Mouse (Mus musculus): Measurements from ENCODE around the gene Mcm8. TPM values are rescaled to one million over a fixed set of nuclear protein-coding genes. Genes with fewer than 3 reads are reported as not detected.

Mcm8 gene
- polyA plus RNA-seq, 1 experiment, result 0.08 TPM

DNA sequence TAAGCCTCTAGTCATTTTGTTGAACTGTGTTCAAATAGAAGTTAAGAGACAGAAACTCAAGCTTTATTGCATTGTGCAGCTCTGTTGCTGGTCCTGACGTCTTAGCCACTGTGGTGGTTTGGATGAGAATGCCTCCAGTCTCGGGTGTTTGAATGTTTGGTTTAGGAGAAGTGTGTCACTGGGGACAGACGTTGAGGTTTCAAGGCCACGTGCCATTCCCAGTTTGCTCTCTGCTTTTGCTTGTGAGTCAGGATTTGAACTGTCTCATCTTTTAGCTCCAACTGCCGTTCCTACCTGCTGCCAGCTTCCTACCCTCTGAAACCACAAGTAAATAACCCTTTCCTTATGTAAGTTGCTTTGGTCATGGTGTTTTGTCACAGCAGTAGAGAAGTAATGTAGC is 51.6 kb downstream of the Mcm8 start:
- Histone ChIP-seq H3K4me1 (ENCODE audit: control insufficient read depth) (no peaks in the 10 kb centered on the region), H3K9me3 (ENCODE audit: control insufficient read depth, low read length) (no peaks in the 10 kb centered on the region), H3K36me3 (ENCODE audit: control insufficient read depth) (peaks cover 24% of the 10 kb centered on the region), H3K4me3 (replicated peaks) (no peak overlapping the region), H3K27me3 (ENCODE audit: control insufficient read depth) (no peaks in the 10 kb centered on the region)
- no peak for TF ChIP-seq TAL1 (IDR thresholded peaks at IDR 0.05; ENCODE audit: low read length)

DNA sequence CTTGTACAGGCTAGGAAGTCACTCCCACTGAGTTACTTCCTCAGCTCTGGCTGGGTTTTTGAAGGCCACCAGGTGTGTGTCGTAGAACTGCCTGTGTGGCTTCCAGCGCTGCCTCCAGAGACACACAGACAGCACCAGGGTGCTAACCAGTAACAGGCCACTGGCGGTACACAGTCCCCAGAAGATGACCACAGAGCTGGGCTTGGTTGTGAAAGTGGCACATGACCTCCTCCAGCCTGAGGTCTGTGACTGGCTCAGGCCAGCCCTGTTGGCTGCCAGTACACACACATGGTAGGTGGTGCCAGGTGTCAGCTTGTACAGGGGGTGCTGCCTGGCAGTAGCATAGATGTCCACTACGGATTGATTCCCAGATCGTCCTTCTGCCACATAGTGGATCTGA is 53.7 kb downstream of the Mcm8 start:
- no peaks in the 10 kb centered on the region for H3K4me1 ChIP-seq (ENCODE audit: control insufficient read depth)
- TF ChIP-seq GATA1 (IDR thresholded peaks at IDR 0.05; ENCODE audit: low read length) (no peak), TAL1 (IDR thresholded peaks at IDR 0.05; ENCODE audit: low read length) (no peak)
- H3K4me3 ChIP-seq (replicated peaks), result no peak overlapping the region

DNA sequence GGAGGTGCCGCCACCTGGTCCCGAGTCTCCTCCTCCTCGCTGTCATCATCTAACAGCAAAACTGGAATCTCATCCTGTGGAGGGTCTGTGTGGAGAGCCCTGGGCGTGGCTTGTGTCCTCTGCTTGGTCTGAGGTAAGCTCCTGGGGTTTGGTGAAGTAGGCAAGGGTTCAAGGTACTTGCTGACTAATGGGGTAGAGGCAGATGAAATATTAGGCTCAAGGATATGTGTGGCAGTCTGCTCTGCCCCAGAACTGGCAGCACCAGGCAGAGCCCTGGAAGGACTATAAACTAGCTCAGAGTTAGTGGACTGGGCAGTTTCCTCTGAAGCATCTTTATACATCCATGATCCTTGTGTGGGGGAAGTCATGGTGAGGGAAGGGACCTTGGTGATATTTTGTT is 54.3 kb downstream of the Mcm8 start:
- no peaks in the 10 kb centered on the region for H3K9me3 ChIP-seq (ENCODE audit: control insufficient read depth, low read length)
- no peak overlapping the region for H3K4me3 ChIP-seq (replicated peaks)
- no peaks in the 10 kb centered on the region for H3K27me3 ChIP-seq (ENCODE audit: control insufficient read depth)
- no peaks in the 10 kb centered on the region for H3K4me1 ChIP-seq (ENCODE audit: control insufficient read depth)
- no peak for TF ChIP-seq TAL1 (IDR thresholded peaks at IDR 0.05; ENCODE audit: low read length)
- no peak for TF ChIP-seq GATA1 (IDR thresholded peaks at IDR 0.05; ENCODE audit: low read length)
- H3K36me3 ChIP-seq (ENCODE audit: control insufficient read depth), result peaks cover 12% of the 10 kb centered on the region

More for the DNA sequence above, 53.7 kb downstream of the Mcm8 start:
- Histone ChIP-seq H3K27me3 (ENCODE audit: control insufficient read depth) (no peaks in the 10 kb centered on the region), H3K9me3 (ENCODE audit: control insufficient read depth, low read length) (no peaks in the 10 kb centered on the region), H3K36me3 (ENCODE audit: control insufficient read depth) (peaks cover 15% of the 10 kb centered on the region)

DNA sequence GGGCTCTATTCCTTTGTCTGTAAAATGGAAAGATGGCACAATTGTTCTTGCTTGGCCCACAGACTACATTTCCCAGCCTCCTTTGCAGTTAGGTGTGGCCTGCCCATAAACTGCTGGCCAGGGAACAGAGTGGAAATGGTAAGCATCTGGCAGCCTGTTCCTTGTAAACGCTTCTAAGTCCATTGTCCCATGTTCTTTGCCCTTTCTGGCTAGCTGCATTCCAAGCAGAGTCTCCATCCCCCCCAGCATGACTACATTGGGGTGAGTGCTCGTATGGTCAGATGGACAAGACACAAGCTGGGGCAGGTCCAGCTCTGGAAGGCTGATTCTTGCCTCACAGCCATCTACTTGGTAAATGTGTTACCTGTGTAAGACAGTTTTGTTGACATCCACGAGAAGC is 55.7 kb downstream of the Mcm8 start:
- TF ChIP-seq TAL1 (IDR thresholded peaks at IDR 0.05; ENCODE audit: low read length), result no peak
- TF ChIP-seq GATA1 (IDR thresholded peaks at IDR 0.05; ENCODE audit: low read length), result no peak
- Histone ChIP-seq H3K4me1 (ENCODE audit: control insufficient read depth) (no peaks in the 10 kb centered on the region), H3K4me3 (replicated peaks) (no peak overlapping the region), H3K9me3 (ENCODE audit: control insufficient read depth, low read length) (no peaks in the 10 kb centered on the region), H3K27me3 (ENCODE audit: control insufficient read depth) (no peaks in the 10 kb centered on the region), H3K36me3 (ENCODE audit: control insufficient read depth) (peaks cover 5% of the 10 kb centered on the region)

DNA sequence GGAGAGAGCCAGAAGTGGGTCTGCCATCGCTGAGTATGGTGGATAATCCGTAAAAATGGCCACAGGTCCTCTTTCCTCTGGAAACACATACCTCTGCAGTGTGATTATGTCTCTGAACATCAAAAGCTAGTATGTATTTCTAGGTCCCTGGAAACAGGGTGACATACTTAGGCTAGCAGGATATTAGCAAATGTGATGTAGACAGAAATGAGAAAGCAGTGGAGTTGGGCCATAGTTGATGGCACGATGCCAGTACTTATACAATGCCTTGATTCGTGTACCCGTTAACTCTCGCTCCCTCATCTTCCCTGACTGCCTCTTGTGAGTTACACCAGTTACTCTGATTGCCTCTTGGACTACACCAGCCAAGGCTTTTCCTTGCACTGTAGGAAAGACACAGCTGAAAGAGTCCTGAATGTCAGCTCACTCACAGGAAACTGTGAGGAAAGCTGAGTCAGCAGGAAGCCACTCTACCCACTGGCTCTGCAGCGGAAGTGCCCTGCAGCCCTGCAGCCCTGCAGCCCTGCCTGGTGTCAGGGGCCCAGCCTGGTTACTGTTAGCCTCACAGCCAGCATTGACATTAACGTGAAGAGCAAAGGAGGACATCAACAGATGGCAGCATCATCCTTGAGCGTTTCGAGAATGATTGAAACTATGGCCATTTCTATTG is 57.9 kb downstream of the Mcm8 start:
- no peaks in the 10 kb centered on the region for H3K36me3 ChIP-seq (ENCODE audit: control insufficient read depth)
- H3K4me3 ChIP-seq (replicated peaks), result no peak overlapping the region
- peaks cover 19% of the 10 kb centered on the region for H3K27me3 ChIP-seq (ENCODE audit: control insufficient read depth)
- no peaks in the 10 kb centered on the region for H3K9me3 ChIP-seq (ENCODE audit: control insufficient read depth, low read length)
- TF ChIP-seq GATA1 (IDR thresholded peaks at IDR 0.05; ENCODE audit: low read length) (no peak), TAL1 (IDR thresholded peaks at IDR 0.05; ENCODE audit: low read length) (no peak)
- H3K4me1 ChIP-seq (ENCODE audit: control insufficient read depth), result no peaks in the 10 kb centered on the region

DNA sequence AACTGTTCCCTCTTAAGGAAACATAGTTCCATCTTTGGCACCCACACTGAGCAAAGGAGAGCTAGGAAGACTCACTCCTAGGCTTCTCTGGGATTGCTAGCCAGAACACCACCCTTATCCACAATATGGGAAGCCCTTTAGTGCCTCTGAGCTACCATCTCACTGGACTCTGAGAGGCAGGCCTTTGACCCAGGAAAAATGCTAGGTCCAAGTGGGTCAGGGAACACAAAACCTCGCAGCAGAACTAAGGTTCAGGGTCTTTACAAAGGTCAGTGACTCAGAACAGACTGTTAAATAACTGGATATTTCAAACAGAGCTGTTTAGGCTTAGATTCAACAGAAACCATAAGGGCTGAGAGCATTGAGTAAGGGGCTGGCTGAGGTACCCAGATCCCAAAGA is 61.0 kb downstream of the Mcm8 start:
- H3K9me3 ChIP-seq (ENCODE audit: control insufficient read depth, low read length), result no peaks in the 10 kb centered on the region
- no peaks in the 10 kb centered on the region for H3K4me1 ChIP-seq (ENCODE audit: control insufficient read depth)
- peaks cover 48% of the 10 kb centered on the region for H3K27me3 ChIP-seq (ENCODE audit: control insufficient read depth)
- H3K4me3 ChIP-seq (replicated peaks), result no peak overlapping the region
- H3K36me3 ChIP-seq (ENCODE audit: control insufficient read depth), result no peaks in the 10 kb centered on the region
- TF ChIP-seq TAL1 (IDR thresholded peaks at IDR 0.05; ENCODE audit: low read length) (no peak), GATA1 (IDR thresholded peaks at IDR 0.05; ENCODE audit: low read length) (no peak)

DNA sequence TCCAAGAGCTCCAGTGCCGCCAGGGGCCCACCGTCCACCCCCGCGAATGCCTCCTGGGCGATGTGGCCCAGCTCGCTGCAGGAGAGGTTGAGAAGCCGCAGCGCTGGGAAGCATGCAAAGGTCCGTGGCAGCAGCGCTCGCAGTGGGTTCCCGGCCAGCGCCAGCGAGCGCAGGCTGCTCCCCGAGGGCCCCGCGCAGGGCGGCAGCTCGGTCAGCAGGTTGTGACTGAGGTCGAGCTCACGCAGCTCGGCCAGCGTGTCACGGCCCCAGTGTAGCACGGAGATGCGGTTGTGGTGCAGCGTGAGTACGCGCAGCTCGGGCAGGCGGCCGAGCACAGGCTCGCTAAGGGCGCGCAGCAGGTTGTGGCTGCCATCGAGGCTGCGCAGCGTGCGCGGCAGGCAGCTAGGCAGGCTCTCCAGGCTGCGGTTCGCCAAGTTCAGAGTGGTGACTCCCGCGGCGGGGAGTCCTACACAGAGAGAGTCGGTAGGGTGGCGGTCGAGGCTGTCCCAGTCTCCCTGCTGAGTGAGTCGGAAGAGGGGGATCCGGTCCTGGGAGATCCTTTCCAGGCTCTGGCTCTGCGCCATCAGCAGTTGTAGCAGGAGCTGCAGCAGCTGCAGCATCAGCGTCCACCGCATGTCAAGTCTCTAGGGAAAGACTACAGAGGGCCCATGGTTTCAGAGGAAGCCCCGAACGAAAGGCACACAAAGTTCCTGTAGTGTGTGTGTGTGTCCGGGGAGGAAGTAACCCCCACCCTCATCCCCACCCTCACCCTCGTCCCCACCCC is 63.5 kb downstream of the Mcm8 start:
- Histone ChIP-seq H3K27me3 (ENCODE audit: control insufficient read depth) (peaks cover 48% of the 10 kb centered on the region), H3K36me3 (ENCODE audit: control insufficient read depth) (no peaks in the 10 kb centered on the region), H3K4me3 (replicated peaks) (peak overlapping the region; percentile 13), H3K9me3 (ENCODE audit: control insufficient read depth, low read length) (no peaks in the 10 kb centered on the region), H3K4me1 (ENCODE audit: control insufficient read depth) (no peaks in the 10 kb centered on the region)
- no peak for TF ChIP-seq TAL1 (IDR thresholded peaks at IDR 0.05; ENCODE audit: low read length)
- TF ChIP-seq GATA1 (IDR thresholded peaks at IDR 0.05; ENCODE audit: low read length), result no peak

DNA sequence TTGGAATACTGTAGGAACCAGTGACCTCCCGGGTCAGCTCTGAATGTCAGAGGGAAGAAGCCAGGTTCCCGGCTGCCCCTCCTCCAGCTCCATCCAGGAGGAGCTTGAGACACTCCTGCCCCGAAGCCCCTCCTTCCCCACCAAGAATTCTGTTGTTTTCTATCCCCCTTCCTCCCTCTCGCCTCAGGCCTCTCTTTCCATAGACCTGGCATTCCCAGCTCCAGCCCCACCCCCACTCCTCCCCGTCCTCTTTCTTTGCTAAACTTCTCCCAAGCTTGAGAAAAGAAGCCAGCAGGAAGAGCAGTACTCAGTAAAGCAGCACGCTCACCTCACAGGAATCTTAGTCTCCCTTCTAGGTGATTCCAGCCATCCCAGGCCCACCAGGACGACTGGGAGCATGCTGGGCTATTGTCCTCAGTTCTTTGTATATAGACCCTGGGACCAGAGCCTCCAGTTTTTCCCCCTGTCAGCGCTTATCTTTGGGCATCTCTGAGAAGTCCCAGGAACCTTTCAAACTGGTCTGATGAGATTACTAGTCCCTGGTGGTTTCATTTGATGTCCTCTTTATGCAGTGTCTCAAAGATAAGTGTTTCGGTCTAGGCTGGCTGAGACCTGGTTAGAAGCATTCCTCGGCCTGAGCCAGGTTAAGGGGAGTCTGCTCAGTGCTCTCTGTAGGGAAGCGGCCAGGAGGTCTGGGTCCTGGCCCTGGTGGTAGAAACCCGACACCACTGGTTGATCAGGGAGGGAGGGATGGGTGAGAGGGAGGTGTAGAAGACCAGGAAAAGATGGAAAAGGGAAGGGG is 65.1 kb downstream of the Mcm8 start, which contains the start of gene Lrrn4:
TSS of gene Lrrn4 (minus strand) at position 48 of the 802 bp plus-strand sequence.
- H3K4me3 ChIP-seq (replicated peaks), result no peak within 1 kb of the TSS
- peaks cover 48% of the 10 kb centered on the region for H3K27me3 ChIP-seq (ENCODE audit: control insufficient read depth)
- H3K36me3 ChIP-seq (ENCODE audit: control insufficient read depth), result no peaks in the 10 kb centered on the region
- H3K4me1 ChIP-seq (ENCODE audit: control insufficient read depth), result no peaks in the 10 kb centered on the region
- TF ChIP-seq TAL1 (IDR thresholded peaks at IDR 0.05; ENCODE audit: low read length) (no peak), GATA1 (IDR thresholded peaks at IDR 0.05; ENCODE audit: low read length) (no peak)
- no peaks in the 10 kb centered on the region for H3K9me3 ChIP-seq (ENCODE audit: control insufficient read depth, low read length)
